Mouse (Mus musculus) v-Abl transformed pro-B cells (cell line): ENCODE results near the gene Got2.

Experiments
- in situ Hi-C, 2 experiments: fragments of 400-800 bp; cut with MboI; formaldehyde crosslinking; loops; one replicate each; pipeline ENCODE4 v1.15.1; 2025; ENCODE audit not compliant: unreplicated experiment in 2 of 2

The Got2 gene

GRCm38 (mm10) chr8:95888285-95889136 lies at the start of gene Got2:
Gene Got2 (minus strand): TSS chr8:95888547.
- in situ Hi-C loops, result loop anchor here (5.0 to 25.0 kb wide), 4 partner anchors 36 to 554 kb away; partner anchors contain the start of genes Csnk2a2 (in 1 of the 2), Slc38a7 (in 1 of the 2), Usb1 (in 1 of the 2) and Zfp319 (in 1 of the 2)

- in situ Hi-C loops, result no loop called here
Observed at GRCm38 (mm10) chr8:95932841-95933240, 44.5 kb upstream of the Got2 start.

- in situ Hi-C loops, result loop anchor here in 1 of 2 experiments (10.0 kb wide), 1 partner anchor 325 kb away; no protein-coding TSS in a partner anchor
Observed at GRCm38 (mm10) chr8:95929821-95930220, 41.5 kb upstream of the Got2 start.

GRCm38 (mm10) chr8:95916106-95916505 lies 27.8 kb upstream of the Got2 start:
- in situ Hi-C loops, result loop anchor here (5.0 to 10.0 kb wide), 3 partner anchors 209 to 314 kb away; no protein-coding TSS in a partner anchor

- in situ Hi-C loops, result loop anchor here (5.0 to 10.0 kb wide), 3 partner anchors 208 to 313 kb away; no protein-coding TSS in a partner anchor
Observed at GRCm38 (mm10) chr8:95914905-95915643, 26.7 kb upstream of the Got2 start.

- in situ Hi-C loops, result loop anchor here in 1 of 2 experiments (10.0 kb wide), 1 partner anchor 206 kb away; no protein-coding TSS in a partner anchor
Observed at GRCm38 (mm10) chr8:95911240-95911639, 22.9 kb upstream of the Got2 start.

GRCm38 (mm10) chr8:95907885-95908284 lies 19.5 kb upstream of the Got2 start:
- in situ Hi-C loops, result no loop called here

- in situ Hi-C loops, result no loop called here
Observed at GRCm38 (mm10) chr8:95906738-95907137, 18.4 kb upstream of the Got2 start.

- in situ Hi-C loops, result no loop called here
Observed at GRCm38 (mm10) chr8:95901864-95902263, 13.5 kb upstream of the Got2 start.

- in situ Hi-C loops, result loop anchor here in 1 of 2 experiments (10.0 to 25.0 kb wide), 2 partner anchors 269 to 406 kb away; partner anchors contain the start of gene Csnk2a2
Observed at GRCm38 (mm10) chr8:95893701-95894100, 5.4 kb upstream of the Got2 start.

- in situ Hi-C loops, result loop anchor here (5.0 to 25.0 kb wide), 4 partner anchors 35 to 553 kb away; partner anchors contain the start of genes Csnk2a2 (in 1 of the 2), Slc38a7 (in 1 of the 2), Usb1 (in 1 of the 2) and Zfp319 (in 1 of the 2)
Observed at GRCm38 (mm10) chr8:95887578-95888284, 616 bp downstream of the Got2 start.

- in situ Hi-C loops, result loop anchor here (5.0 to 25.0 kb wide), 4 partner anchors 35 to 552 kb away; partner anchors contain the start of genes Csnk2a2 (in 1 of the 2), Slc38a7 (in 1 of the 2), Usb1 (in 1 of the 2) and Zfp319 (in 1 of the 2)
Observed at GRCm38 (mm10) chr8:95886647-95887577, 1.4 kb downstream of the Got2 start.

- in situ Hi-C loops, result loop anchor here (5.0 to 25.0 kb wide), 4 partner anchors 34 to 551 kb away; partner anchors contain the start of genes Csnk2a2 (in 1 of the 2), Slc38a7 (in 1 of the 2), Usb1 (in 1 of the 2) and Zfp319 (in 1 of the 2)
Observed at GRCm38 (mm10) chr8:95885966-95886365, 2.4 kb downstream of the Got2 start.

GRCm38 (mm10) chr8:95885271-95885841 lies 3.0 kb downstream of the Got2 start:
- in situ Hi-C loops, result loop anchor here (5.0 to 25.0 kb wide), 4 partner anchors 33 to 551 kb away; partner anchors contain the start of genes Csnk2a2 (in 1 of the 2), Slc38a7 (in 1 of the 2), Usb1 (in 1 of the 2) and Zfp319 (in 1 of the 2)

- in situ Hi-C loops, result loop anchor here (10.0 to 25.0 kb wide), 3 partner anchors 397 to 550 kb away; partner anchors contain the start of genes Csnk2a2 (in 1 of the 2), Usb1 (in 1 of the 2) and Zfp319 (in 1 of the 2)
Observed at GRCm38 (mm10) chr8:95884491-95884890, 3.9 kb downstream of the Got2 start.

GRCm38 (mm10) chr8:95882191-95882590 lies 6.2 kb downstream of the Got2 start:
- in situ Hi-C loops, result loop anchor here (10.0 to 25.0 kb wide), 3 partner anchors 395 to 547 kb away; partner anchors contain the start of genes Csnk2a2 (in 1 of the 2), Usb1 (in 1 of the 2) and Zfp319 (in 1 of the 2)

- in situ Hi-C loops, result loop anchor here (10.0 to 25.0 kb wide), 3 partner anchors 394 to 547 kb away; partner anchors contain the start of genes Csnk2a2 (in 1 of the 2), Usb1 (in 1 of the 2) and Zfp319 (in 1 of the 2)
Observed at GRCm38 (mm10) chr8:95881576-95881975, 6.8 kb downstream of the Got2 start.
